Mouse (Mus musculus) lung, postnatal 0 days (tissue): ENCODE results near the gene Pxdc1.

ENCODE experiments used
- CTCF ChIP-seq: IDR thresholded peaks from 2 replicates; pipeline ENCODE4 v1.5.1; 2016; ENCODE audit warnings: antibody characterized with exemption, mild to moderate bottlenecking
- EP300 ChIP-seq: IDR thresholded peaks from 2 replicates; pipeline ENCODE4 v1.6.1; 2016; ENCODE audit warnings: antibody characterized with exemption, mild to moderate bottlenecking, control low read depth

DNA sequence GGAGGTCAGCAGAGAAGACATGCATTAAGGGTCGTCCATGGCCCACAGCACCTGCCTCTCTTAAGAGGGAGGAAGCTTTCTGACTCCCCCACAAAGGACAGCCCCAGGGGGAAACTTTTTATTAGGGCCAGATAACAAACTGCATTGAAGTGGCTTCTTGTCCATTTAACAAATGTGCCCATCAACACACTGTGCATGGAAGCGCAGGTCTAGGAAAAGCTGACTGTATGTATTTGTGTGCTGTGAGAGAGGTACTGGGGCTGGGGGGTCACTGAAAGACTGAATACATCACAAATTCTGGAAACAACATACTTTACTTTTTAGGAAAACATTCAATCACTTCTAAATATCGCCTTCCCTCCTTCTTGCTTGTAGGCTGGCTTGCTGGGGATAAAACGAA lies 9.4 kb downstream of the Pxdc1 start:
- TF ChIP-seq CTCF (no peak), EP300 (no peak)
